Mouse (Mus musculus) testis, adult 2 months (tissue): Measurements from ENCODE around the gene Igll1. TPM values are rescaled to one million over a fixed set of nuclear protein-coding genes. Genes with fewer than 3 reads are reported as not detected.

Experiments used
- H3K27ac ChIP-seq: fragments of 200-500 bp; 2 replicates; pipeline ENCODE4 v1.5.1; 2012; ENCODE audit warnings: low read depth, low read length; ENCODE audit not compliant: control insufficient read depth, insufficient read depth
- H3K27me3 ChIP-seq: fragments of 200-500 bp; 2 replicates; pipeline ENCODE4 v1.6.1; 2012; ENCODE audit warnings: mild to moderate bottlenecking, low read length, moderate library complexity; ENCODE audit not compliant: control insufficient read depth, insufficient read depth
- H3K36me3 ChIP-seq: fragments of 200-500 bp; 2 replicates; pipeline ENCODE4 v1.6.1; 2012; ENCODE audit warnings: mild to moderate bottlenecking, low read length; ENCODE audit not compliant: control insufficient read depth, insufficient read depth
- H3K4me1 ChIP-seq: fragments of 200-500 bp; 2 replicates; pipeline ENCODE4 v1.6.1; 2012; ENCODE audit warnings: low read length; ENCODE audit not compliant: control insufficient read depth, insufficient read depth
- H3K4me3 ChIP-seq: fragments of 200-500 bp; 2 replicates; pipeline ENCODE4 v1.5.1; 2012; ENCODE audit warnings: low read depth, mild to moderate bottlenecking, low read length, moderate library complexity, mixed read lengths; ENCODE audit not compliant: control insufficient read depth
- CTCF ChIP-seq: fragments of 200-500 bp; IDR thresholded peaks from 2 replicates; pipeline ENCODE4 v1.5.1; 2012; ENCODE audit warnings: low read depth, mild to moderate bottlenecking, inconsistent platforms, low read length, moderate library complexity; ENCODE audit not compliant: control insufficient read depth, insufficient read depth, insufficient replicate concordance
- POLR2A ChIP-seq: fragments of 200-500 bp; IDR thresholded peaks from 2 replicates; pipeline ENCODE4 v1.6.1; 2012; ENCODE audit warnings: low read depth, mild to moderate bottlenecking, inconsistent platforms, low read length, moderate library complexity; ENCODE audit not compliant: control insufficient read depth
- polyA plus RNA-seq: library from polyadenylated mRNA; depleted of rRNA; stranded (reverse); fragments of >200 nt; gene quantifications from 2 replicates; pipeline ENCODE4 v1.2.3, GENCODE M21; 2012; rRNA removed

Igll1 gene
- 0.12 TPM in 1 of 2 replicates, not detected in the other for polyA plus RNA-seq

DNA sequence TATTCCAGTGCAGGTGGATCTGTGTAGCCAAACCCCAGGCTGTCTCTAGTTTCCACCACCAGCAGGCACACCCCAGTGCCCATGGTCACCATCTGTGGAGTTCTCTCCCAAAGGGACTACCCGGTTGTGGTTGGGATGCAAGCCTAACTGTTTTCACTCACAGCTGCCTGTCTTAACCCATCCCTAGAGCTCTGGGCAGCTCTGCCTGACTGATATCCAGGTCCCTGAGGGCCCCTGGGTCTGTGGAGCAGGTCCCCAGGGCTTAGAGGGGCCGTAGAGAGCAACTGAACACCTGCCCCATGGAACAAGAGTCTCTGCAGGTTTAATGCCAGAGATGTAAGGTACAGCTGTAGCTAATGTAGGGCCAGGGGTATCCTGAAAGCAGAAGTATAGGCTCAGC lies at the start of gene Igll1:
Igll1 (minus strand) TSS at position 8 of the 400 bp plus-strand sequence.
- no peaks in the 10 kb centered on the region; the same call in 1 of the 2 replicates for H3K4me1 ChIP-seq
- H3K36me3 ChIP-seq: no peaks in the 10 kb centered on the region
- no peak within 1 kb of the TSS for H3K4me3 ChIP-seq
- H3K27me3 ChIP-seq: no peaks in the 10 kb centered on the region
- no peak for TF ChIP-seq POLR2A
- no peak for TF ChIP-seq CTCF
- no peak within 1 kb of the TSS for H3K27ac ChIP-seq

DNA sequence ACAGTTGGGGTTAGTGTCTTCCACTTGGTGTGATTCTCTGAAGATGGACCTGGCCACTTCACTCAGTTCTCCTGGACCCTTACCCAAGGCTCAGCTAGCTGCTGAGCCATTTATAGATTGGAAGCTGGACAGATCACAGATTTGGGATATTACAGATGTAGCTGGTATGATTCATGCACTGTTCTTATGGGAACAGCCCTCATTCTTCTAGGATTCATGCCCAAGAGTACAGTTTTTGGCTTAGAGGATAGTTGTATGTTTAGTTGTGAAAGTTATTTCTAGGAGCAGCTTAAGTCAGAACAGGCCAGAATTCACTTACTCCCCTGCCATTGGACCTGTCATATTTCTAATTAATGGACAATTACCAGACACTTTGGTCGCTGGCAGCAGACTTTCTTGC lies 49.7 kb upstream of the Igll1 start:
- no peak overlapping the region for H3K27ac ChIP-seq
- H3K4me3 ChIP-seq: no peak overlapping the region
- no peaks in the 10 kb centered on the region for H3K27me3 ChIP-seq
- TF ChIP-seq CTCF (no peak), POLR2A (no peak)
- no peaks in the 10 kb centered on the region for H3K36me3 ChIP-seq
- H3K4me1 ChIP-seq: no peaks in the 10 kb centered on the region

DNA sequence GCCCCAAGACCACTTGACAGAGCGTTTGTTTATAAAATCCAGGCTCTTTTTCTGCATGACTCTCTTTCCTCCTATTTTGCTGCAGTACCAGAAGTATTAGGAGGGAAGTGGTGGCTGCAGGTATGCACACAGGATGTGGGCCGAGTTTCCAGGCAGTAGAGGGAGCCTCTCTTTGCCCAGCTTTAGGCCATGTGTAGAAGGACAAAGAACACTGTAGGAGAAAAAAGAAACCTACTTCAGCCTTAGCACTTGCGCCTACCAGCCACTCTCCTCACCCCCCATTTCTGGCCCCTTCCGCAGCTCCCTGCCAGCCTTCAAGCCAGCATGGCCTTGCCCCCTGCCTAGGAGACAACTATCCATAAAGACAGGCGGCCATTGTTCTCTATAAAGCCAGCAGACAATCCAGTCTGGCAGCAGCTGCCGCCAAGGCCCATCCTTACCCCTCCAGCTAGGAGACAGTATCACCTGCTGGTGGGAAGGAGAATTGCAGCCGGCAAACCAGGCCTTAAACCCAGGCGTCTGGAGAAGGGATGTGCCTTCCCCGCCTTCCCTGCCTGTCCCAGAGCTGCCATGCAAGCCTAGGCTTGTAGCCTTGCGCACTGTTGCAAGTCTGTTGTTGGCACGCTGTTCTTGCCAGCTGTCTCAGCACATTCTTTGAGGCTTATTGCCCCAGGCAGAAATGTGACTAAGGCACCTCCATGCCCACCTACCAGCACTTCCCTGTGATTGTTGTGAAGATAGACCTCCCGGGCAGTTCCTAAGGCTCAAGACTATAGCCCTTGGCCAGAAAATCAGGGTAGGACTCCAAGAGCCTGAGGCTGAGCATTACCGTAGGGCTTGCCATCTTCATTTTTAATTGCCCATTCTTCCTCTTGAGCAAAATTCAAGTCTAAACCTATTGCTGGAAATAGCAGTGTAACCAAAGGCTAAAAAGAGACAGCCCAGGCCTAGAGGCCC lies 48.1 kb upstream of the Igll1 start:
- no peak overlapping the region for H3K27ac ChIP-seq
- H3K4me1 ChIP-seq: no peaks in the 10 kb centered on the region
- no peak overlapping the region for H3K4me3 ChIP-seq
- H3K36me3 ChIP-seq: no peaks in the 10 kb centered on the region
- TF ChIP-seq CTCF (peak; percentile 79; the same call in 1 of the 2 replicates), POLR2A (no peak)
- no peaks in the 10 kb centered on the region for H3K27me3 ChIP-seq

DNA sequence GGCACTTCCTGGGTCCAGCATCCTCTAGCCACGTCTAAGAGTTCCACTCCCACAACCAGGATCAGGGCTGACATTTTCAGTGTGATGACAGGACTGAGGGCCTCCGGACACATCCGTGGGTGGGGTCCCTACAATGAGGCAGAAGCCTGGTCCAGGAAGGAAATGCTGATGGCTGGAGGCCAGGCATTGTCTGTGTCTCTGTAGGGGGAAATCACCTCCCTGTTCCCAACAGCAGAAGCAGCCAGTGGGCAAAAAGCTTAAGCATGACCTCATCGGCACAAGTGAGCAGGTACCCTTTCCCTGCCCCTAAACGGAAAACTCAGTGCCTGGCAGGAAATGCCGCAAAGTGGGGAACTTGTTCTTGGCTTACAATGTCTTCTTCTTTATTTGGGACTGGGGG lies 44.0 kb upstream of the Igll1 start:
- Histone ChIP-seq H3K36me3 (no peaks in the 10 kb centered on the region), H3K27ac (no peak overlapping the region), H3K27me3 (no peaks in the 10 kb centered on the region), H3K4me3 (no peak overlapping the region), H3K4me1 (no peaks in the 10 kb centered on the region)
- TF ChIP-seq POLR2A: no peak
- no peak for TF ChIP-seq CTCF

DNA sequence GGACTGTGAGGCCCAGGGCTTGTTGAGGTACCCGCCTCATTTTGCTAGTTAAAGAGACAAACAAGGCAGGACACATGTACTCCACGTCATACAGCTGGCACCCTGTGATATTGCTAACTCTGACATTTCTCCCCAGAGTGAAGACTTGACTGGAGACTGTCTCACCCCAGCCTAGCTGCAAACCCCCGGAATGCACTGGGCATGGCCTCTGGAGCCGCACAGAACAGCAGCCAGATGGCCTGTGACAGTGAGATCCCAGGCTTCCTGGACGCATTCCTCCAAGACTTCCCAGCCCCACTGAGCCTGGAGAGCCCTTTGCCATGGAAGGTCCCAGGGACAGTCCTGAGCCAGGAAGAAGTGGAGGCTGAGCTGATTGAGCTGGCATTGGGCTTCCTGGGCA lies 39.4 kb upstream of the Igll1 start:
- no peaks in the 10 kb centered on the region for H3K27me3 ChIP-seq
- no peak overlapping the region for H3K4me3 ChIP-seq
- H3K36me3 ChIP-seq: no peaks in the 10 kb centered on the region
- TF ChIP-seq CTCF: no peak
- no peak for TF ChIP-seq POLR2A
- no peak overlapping the region for H3K27ac ChIP-seq
- H3K4me1 ChIP-seq: no peaks in the 10 kb centered on the region

DNA sequence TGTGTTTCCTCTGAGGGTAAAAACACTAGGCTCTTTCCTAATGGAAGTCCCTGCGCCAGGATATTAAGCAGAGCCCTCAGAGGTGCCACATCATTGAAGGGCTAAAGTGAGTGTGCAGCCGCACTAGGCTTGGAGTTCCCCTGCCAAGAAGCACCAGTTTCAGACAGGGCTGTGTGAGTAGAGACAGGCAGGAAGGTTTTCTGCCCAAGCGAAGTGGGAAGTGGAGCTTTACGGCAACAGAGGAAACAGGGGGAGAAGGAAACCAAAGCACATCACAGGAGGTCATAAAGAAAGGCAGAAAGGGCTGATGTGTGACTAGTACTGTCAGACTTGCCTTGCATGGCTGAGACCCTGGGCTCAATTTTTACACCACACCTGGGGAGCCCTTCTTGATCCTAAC lies 38.5 kb upstream of the Igll1 start:
- Histone ChIP-seq H3K36me3 (no peaks in the 10 kb centered on the region), H3K4me1 (no peaks in the 10 kb centered on the region), H3K27me3 (no peaks in the 10 kb centered on the region), H3K4me3 (no peak overlapping the region), H3K27ac (no peak overlapping the region)
- TF ChIP-seq CTCF (no peak), POLR2A (no peak)

DNA sequence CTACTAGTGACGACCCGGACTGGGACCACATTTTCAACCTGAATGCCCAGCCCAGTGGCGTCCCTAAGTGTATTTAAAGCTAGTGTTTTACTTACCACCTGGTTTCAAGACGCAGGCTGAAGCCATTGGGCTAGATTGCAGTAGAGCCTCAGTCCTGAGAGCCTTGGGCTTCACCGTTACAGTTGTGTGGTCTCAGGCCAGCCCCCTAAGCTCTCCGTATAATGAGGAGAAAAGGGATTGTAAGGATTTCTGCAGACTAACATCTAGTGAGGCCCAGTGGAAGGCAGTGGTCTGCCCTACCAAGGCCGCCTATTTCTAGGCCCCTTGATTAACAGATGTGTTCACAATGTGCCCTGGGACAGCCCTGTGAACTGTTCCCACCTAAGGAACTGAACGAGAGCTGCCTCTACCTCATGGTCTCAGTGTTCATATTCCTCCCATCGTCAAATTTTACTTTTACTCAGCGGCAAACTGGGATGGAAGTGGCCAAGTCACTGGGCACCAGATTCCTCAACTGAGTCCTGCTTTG lies 33.3 kb upstream of the Igll1 start:
- H3K27me3 ChIP-seq: no peaks in the 10 kb centered on the region
- H3K27ac ChIP-seq: no peak overlapping the region; the same call in 1 of the 2 replicates
- H3K4me3 ChIP-seq: peak overlapping the region; percentile 61
- no peaks in the 10 kb centered on the region; the same call in 1 of the 2 replicates for H3K36me3 ChIP-seq
- TF ChIP-seq CTCF (no peak), POLR2A (no peak)
- H3K4me1 ChIP-seq: peaks cover 2% of the 10 kb centered on the region; the same call in 1 of the 2 replicates

DNA sequence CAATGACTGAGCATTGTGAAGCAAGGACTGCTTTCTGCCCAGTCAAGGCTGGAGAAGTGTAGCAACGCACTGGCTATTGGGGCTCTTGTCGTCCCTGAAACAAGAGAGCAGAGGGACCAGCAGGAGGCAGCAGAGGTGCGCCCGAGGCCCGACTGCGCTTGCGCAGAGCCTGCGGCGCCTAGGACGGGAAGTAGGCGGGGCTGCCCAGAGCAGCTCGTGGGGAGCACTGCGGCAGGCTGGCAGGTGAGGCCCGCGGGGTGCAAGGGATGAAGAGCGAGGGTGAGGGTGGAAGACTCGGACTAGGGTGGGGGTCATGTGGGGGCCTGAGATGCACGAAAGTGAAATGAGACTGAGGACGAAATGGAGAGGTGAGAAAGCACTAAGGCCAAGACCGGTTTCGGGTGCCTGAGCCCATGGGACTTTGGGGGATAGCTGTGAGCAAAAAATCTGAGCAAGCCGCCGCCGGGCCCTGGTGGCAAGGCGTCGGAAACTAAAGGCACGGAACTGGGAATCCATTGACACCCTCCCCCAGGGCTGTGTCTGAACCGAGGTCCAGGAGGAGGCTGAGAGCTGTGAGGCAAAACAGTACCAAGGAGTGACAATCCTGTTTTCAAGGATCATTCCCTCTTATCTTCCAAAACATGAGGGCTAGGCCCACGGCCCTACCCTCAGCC lies 32.7 kb upstream of the Igll1 start, which contains the start of gene Ppm1f:
Ppm1f (plus strand) TSS at position 88 of the 674 bp plus-strand sequence.
- Histone ChIP-seq H3K4me1 (peaks cover 2% of the 10 kb centered on the region; the same call in 1 of the 2 replicates), H3K4me3 (peak within 1 kb of the TSS; percentile 61), H3K36me3 (no peaks in the 10 kb centered on the region; the same call in 1 of the 2 replicates), H3K27ac (no peak within 1 kb of the TSS; the same call in 1 of the 2 replicates), H3K27me3 (no peaks in the 10 kb centered on the region)
- peak; percentile 52 for TF ChIP-seq POLR2A
- TF ChIP-seq CTCF: peak; percentile 86; the same call in 1 of the 2 replicates
